Mouse (Mus musculus) liver, embryonic 11.5 days (tissue): ENCODE measurements around the gene Dcaf6. TPM values are rescaled to one million over a fixed set of nuclear protein-coding genes. Genes with fewer than 3 reads are reported as not detected.

Source experiments
- ATAC-seq: fragments of 200-750 bp; cut with Nextera tagmentation; replicated peaks from 2 replicates; pipeline ENCODE4 v1.8.0; 2017; ENCODE audit warnings: moderate number of reproducible peaks, mild to moderate bottlenecking, moderate TSS enrichment, moderate library complexity; ENCODE audit not compliant: low FRiP score
- DNase-seq: peaks from one replicate; pipeline ENCODE4 v3.0.0-alpha.2; 2017; ENCODE audit warnings: low spot score
- H3K27ac ChIP-seq: fragments of 300-500 bp; sonication (generic); 2 replicates; pipeline ENCODE4 v1.5.1; 2014; ENCODE audit warnings: mild to moderate bottlenecking, low read depth, low read length, control low read depth
- H3K27me3 ChIP-seq: fragments of 300-500 bp; sonication (generic); replicated peaks from 2 replicates; pipeline ENCODE4 v1.6.1; 2014; ENCODE audit warnings: low read length, mixed read lengths; ENCODE audit not compliant: control insufficient read depth, insufficient read depth
- H3K36me3 ChIP-seq: fragments of 300-500 bp; sonication (generic); 2 replicates; pipeline ENCODE4 v1.6.1; 2014; ENCODE audit warnings: mild to moderate bottlenecking, low read length, moderate library complexity, mixed read lengths; ENCODE audit not compliant: control insufficient read depth, insufficient read depth
- H3K4me1 ChIP-seq: fragments of 300-500 bp; sonication (generic); replicated peaks from 2 replicates; pipeline ENCODE4 v1.6.1; 2014; ENCODE audit warnings: low read length, mixed read lengths; ENCODE audit not compliant: control insufficient read depth, insufficient read depth
- H3K4me2 ChIP-seq: fragments of 300-500 bp; sonication (generic); 2 replicates; pipeline ENCODE4 v1.6.1; 2014; ENCODE audit warnings: mild to moderate bottlenecking, control low read depth, moderate library complexity
- H3K4me3 ChIP-seq: fragments of 300-500 bp; sonication (generic); 2 replicates; pipeline ENCODE4 v1.5.1; 2014; ENCODE audit warnings: low read depth, low read length, control low read depth
- H3K9ac ChIP-seq: fragments of 300-500 bp; sonication (generic); 2 replicates; pipeline ENCODE4 v1.6.1; 2014; ENCODE audit warnings: low read depth, low read length, control low read depth
- H3K9me3 ChIP-seq: fragments of 300-500 bp; sonication (generic); 2 replicates; pipeline ENCODE4 v1.6.1; 2016; ENCODE audit warnings: low read length, inconsistent platforms, mixed read lengths; ENCODE audit not compliant: control insufficient read depth
- WGBS: fragments of 180-500 bp; shearing (Covaris S2); extraction: QIAGEN DNeasy Blood & Tissue Kit; methylation state at CpG from one replicate; pipeline ENCODE4 v1.1.7; 2014; 5-methylcytosine and 5-hydroxymethylcytosine counted together
- polyA plus RNA-seq: library from polyadenylated mRNA; unstranded; fragments of >200 nt; fragmentation: Nextera tagmentation; extraction: Ambion mirVana; gene quantifications from 2 replicates; pipeline ENCODE4 v1.2.1, GENCODE M21; 2014

Dcaf6 gene
- polyA plus RNA-seq, 1 experiment from 2014 or later: 15.9 TPM

DNA sequence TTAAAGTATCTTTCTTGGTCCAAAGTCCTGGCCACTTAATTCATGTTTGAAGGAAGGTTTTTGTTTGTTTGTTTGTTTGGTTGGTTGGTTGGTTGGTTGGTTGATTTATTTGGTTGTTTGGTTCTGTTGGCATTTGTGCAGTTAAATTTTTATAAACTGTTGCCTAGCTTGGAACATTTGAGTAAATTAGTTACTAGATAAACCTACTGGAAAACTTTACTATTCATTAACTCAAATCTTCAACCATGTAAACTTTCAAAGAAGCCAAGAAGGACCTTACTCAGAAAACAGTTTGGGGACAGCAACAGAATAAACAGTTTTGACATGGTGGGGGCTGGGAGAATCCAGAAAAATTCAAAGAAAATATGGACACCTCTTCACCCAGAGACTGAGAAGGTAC lies 8.7 kb upstream of the Dcaf6 start:
- no peak for DNase-seq

DNA sequence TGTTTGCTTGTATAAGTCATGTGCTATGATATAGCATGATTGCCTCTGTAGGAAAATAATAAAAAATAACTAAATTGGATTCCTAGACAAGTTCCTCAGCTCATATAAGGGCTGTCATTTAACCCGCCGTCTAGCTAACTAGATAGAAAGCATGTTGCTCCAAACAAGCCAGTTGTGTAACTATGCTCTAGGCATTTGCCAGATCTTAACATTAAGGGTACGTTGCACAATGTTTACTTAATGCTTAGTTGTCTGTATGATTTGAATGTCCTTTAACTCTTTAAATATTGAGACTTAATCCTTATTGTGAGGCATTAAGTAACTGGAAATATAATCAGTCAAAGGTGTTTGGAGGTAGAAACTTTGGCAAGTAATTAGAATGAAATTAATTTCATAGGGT lies 4.3 kb upstream of the Dcaf6 start:
- WGBS: 80% methylated on average over 3 of the region's 3 CpGs
- ATAC-seq (no peak), DNase-seq (no peak)
- Histone ChIP-seq H3K27me3 (no peaks in the 10 kb centered on the region), H3K9ac (no peak overlapping the region), H3K9me3 (no peaks in the 10 kb centered on the region), H3K27ac (no peak overlapping the region), H3K4me2 (no peak overlapping the region), H3K4me3 (no peak overlapping the region), H3K36me3 (no peaks in the 10 kb centered on the region), H3K4me1 (peaks cover 5% of the 10 kb centered on the region; the same call in 1 of the 2 replicates)

More for the DNA sequence above, 8.7 kb upstream of the Dcaf6 start:
- H3K4me3 ChIP-seq: no peak overlapping the region
- no peaks in the 10 kb centered on the region for H3K36me3 ChIP-seq
- H3K27ac ChIP-seq: no peak overlapping the region
- no peak overlapping the region for H3K9ac ChIP-seq
- H3K4me2 ChIP-seq: no peak overlapping the region
- no peaks in the 10 kb centered on the region for H3K9me3 ChIP-seq
- H3K27me3 ChIP-seq: no peaks in the 10 kb centered on the region
- ATAC-seq: no peak
- H3K4me1 ChIP-seq: no peaks in the 10 kb centered on the region

- Histone ChIP-seq H3K4me2 (peak overlapping the region; percentile 31; the same call in 1 of the 2 replicates), H3K36me3 (no peaks in the 10 kb centered on the region), H3K4me1 (peaks cover 5% of the 10 kb centered on the region; the same call in 1 of the 2 replicates), H3K9ac (no peak overlapping the region), H3K27me3 (no peaks in the 10 kb centered on the region), H3K9me3 (no peaks in the 10 kb centered on the region), H3K4me3 (no peak overlapping the region), H3K27ac (no peak overlapping the region)
- DNase-seq (no peak), ATAC-seq (no peak)
- 86% methylated on average over 1 of the region's 1 CpGs for WGBS
These were observed 2.6 kb upstream of the Dcaf6 start for GRCm38 (mm10) chr1:165462861-165463260.

DNA sequence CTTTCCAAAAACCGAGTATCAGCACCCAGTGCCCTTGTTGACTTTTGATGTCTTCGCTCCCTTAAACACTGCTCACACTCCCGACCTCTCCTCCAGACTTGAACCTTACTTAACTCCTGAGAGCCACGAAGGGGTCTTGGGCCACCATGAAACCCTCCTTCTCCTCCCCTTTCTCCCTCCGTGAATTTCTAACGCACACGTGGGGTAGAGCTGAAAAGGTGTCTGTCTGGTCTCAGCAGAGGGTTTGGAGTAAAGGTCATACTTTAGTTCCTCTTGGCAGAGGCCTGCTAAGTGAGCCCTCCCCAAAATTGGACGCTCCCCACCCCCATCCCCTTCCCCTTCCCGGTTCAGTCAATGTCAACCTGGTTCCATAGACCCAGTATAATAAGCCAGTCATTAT lies 1.4 kb upstream of the Dcaf6 start:
- Histone ChIP-seq H3K4me1 (peaks cover 5% of the 10 kb centered on the region; the same call in 1 of the 2 replicates), H3K27ac (peak overlapping the region; percentile 93), H3K9ac (peak overlapping the region; percentile 78), H3K4me3 (peak overlapping the region; percentile 88), H3K27me3 (no peaks in the 10 kb centered on the region), H3K4me2 (peak overlapping the region; percentile 89), H3K9me3 (no peaks in the 10 kb centered on the region), H3K36me3 (no peaks in the 10 kb centered on the region)
- peak; percentile 52 for DNase-seq
- WGBS: 3% methylated on average over 9 of the region's 9 CpGs
- ATAC-seq: no peak

GRCm38 (mm10) chr1:165460801-165461377 lies 614 bp upstream of the Dcaf6 start:
- Histone ChIP-seq H3K4me2 (peak overlapping the region; percentile 89), H3K9me3 (no peaks in the 10 kb centered on the region), H3K36me3 (no peaks in the 10 kb centered on the region), H3K27me3 (no peaks in the 10 kb centered on the region), H3K9ac (peak overlapping the region; percentile 94), H3K4me1 (peaks cover 5% of the 10 kb centered on the region; the same call in 1 of the 2 replicates), H3K27ac (peak overlapping the region; percentile 94), H3K4me3 (peak overlapping the region; percentile 88)
- ATAC-seq (peak; percentile 92), DNase-seq (peak; percentile 98)
- under 1% methylated on average over 41 of the region's 41 CpGs for WGBS

- peak overlapping the region; percentile 89 for H3K4me2 ChIP-seq
- H3K4me1 ChIP-seq: peaks cover 5% of the 10 kb centered on the region; the same call in 1 of the 2 replicates
- peak overlapping the region; percentile 94 for H3K27ac ChIP-seq
- DNase-seq (peak; percentile 67), ATAC-seq (peak; percentile 10)
- peak overlapping the region; percentile 88 for H3K4me3 ChIP-seq
- H3K36me3 ChIP-seq: no peaks in the 10 kb centered on the region
- under 1% methylated on average over 59 of the region's 60 CpGs for WGBS
- no peaks in the 10 kb centered on the region for H3K27me3 ChIP-seq
- no peaks in the 10 kb centered on the region for H3K9me3 ChIP-seq
- H3K9ac ChIP-seq: peak overlapping the region; percentile 94
These were observed 633 bp downstream of the Dcaf6 start for GRCm38 (mm10) chr1:165459503-165460181.

GRCm38 (mm10) chr1:165459041-165459502 lies 1.2 kb downstream of the Dcaf6 start:
- peak overlapping the region; percentile 94; the same call in 1 of the 2 replicates for H3K27ac ChIP-seq

GRCm38 (mm10) chr1:165441719-165442118 lies 18.6 kb downstream of the Dcaf6 start:
- H3K27me3 ChIP-seq: no peaks in the 10 kb centered on the region
- no peaks in the 10 kb centered on the region for H3K4me1 ChIP-seq
- WGBS: 78% methylated on average over 3 of the region's 3 CpGs
- ATAC-seq (no peak), DNase-seq (no peak)
- H3K36me3 ChIP-seq: no peaks in the 10 kb centered on the region
- no peaks in the 10 kb centered on the region for H3K9me3 ChIP-seq
- H3K4me3 ChIP-seq: no peak overlapping the region
- no peak overlapping the region for H3K9ac ChIP-seq
- no peak overlapping the region for H3K4me2 ChIP-seq
- no peak overlapping the region for H3K27ac ChIP-seq

More at GRCm38 (mm10) chr1:165459041-165459502, 1.2 kb downstream of the Dcaf6 start:
- H3K4me3 ChIP-seq: peak overlapping the region; percentile 88
- H3K4me1 ChIP-seq: peaks cover 5% of the 10 kb centered on the region; the same call in 1 of the 2 replicates
- no peak for ATAC-seq
- peak overlapping the region; percentile 89 for H3K4me2 ChIP-seq
- no peak for DNase-seq
- peak overlapping the region; percentile 94 for H3K9ac ChIP-seq
- no peaks in the 10 kb centered on the region for H3K27me3 ChIP-seq
- H3K36me3 ChIP-seq: no peaks in the 10 kb centered on the region
- H3K9me3 ChIP-seq: no peaks in the 10 kb centered on the region
- WGBS: 13% methylated on average over 7 of the region's 7 CpGs
